Mouse (Mus musculus) natural killer cell, adult 2 months (primary cell): ENCODE measurements around the gene Zdhhc9.

Experiments used
- DNase-seq, 2 experiments: peaks; one replicate each; pipeline ENCODE4 v3.0.0; 2022; ENCODE audit warnings: low spot score in 2 of 2

Gene Zdhhc9

DNA sequence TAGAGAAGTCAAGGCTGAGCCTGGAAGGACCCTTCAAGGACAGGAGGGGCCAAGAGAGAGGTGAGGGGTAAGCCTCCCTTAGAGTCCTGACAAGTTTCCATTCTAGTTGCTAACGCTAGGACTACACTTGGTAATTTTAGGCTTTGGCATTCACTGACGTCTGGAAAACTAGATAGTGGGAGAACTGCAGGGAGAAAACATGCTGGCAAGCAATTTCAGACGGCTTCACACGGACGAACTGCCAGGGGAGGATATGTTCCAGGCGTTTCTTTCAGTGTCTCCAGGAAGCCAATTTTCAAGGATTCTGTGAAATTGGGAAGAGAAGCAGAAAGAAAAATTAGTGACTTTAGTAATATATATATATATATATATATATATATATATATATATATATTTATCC, 26.8 kb downstream of the Zdhhc9 start:
- DNase-seq: no peak

DNA sequence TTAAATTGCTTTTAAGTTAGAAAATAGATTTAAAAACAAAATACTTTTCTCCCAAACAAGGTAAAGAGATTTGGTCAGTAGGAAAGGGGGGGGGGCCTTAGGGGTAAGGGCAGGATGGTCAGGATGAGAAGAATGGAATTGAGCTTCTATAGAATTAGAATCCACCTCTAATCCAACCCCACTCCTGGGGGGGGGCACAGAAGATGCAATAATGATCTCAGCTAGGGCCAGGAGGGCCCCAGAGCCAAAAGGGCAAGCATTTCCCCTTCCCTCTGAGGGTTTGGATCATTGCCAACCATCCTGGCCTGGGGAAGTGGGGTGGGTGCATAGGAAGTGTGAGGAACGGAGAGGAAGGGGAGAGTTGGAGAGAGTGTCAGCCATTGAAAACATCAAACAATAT, 38.3 kb downstream of the Zdhhc9 start:
- no peak for DNase-seq

DNA sequence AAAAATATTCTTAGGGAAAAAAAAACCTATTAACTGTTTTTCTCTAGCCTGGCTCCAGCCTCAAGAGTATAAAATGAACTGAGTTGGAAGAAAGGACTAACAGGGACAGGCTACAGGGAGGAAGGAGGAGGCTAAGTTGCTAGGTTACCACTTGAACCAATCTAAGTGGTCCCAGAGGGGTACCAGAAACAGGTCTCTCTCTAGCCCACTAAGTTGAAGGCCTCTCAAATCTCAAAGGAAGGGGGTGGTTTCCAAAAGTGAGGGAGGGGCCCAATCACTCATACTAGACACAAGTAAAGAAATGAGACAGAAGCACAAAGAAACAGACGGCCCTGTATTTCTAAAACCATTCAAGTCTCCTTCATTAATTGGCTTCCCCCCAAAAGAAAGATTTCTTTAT, 38.8 kb downstream of the Zdhhc9 start:
- no peak for DNase-seq

- DNase-seq: no peak
These were observed 50.3 kb downstream of the Zdhhc9 start for GRCm38 (mm10) chrX:48158229-48158919.

DNA sequence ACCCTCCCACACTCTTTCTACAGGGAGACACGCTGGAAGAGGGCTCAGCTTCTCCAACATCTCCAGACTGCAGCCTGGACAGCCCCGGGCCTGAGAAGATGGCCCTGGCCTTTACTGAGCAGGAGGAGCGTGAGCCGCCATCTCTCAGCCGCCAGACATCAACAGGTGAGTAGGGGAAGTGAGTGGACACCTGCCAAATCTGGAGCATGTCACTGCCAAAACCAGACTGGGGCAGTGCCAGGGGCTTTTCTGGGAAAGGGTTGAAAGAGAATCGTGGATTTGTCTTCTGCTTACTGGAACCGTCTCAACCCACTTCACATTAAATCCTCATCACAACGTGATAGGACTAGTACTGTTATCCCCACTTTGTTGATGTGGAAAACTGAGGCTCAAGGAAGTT, 51.3 kb downstream of the Zdhhc9 start:
- DNase-seq: no peak

DNA sequence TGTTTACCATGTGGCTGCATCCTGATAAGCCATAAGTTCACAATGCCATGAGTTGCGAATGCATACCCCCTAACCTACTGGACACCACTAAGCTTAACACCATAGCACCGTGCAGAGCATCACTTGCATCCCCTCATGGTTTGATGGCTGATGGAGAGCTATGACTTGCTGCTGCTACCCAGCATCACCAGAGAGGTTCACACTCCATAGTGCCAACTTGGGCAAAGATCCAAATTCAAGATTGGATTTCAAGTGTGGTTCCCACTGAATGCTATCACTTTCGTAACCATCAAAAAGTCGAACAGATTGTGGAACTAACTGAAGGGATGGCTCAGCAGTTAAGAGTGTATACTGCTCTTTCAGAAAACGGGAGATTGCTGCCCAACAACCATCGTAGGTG, 53.2 kb downstream of the Zdhhc9 start:
- DNase-seq: no peak

DNA sequence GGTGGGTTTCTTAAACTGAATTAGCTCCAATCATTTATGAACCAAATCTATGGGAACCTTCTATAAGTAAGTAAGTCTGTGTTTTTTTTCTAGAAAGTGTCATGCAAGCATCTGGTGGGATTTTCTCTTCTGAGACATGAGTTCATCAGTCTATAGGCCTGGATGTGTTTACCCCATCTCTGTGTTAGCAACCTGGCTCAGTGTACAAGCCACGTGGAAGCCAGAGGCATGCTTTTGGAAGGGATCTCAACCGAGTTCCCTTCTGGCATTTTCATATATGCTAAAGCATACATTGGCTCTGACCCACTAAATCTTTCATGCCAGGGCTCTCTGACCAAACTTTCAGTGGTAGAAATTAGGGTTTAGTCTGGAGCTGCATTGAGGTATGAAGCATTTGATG, 54.7 kb downstream of the Zdhhc9 start:
- DNase-seq: no peak

- no peak for DNase-seq
These were observed 55.3 kb downstream of the Zdhhc9 start for GRCm38 (mm10) chrX:48153414-48153813.

DNA sequence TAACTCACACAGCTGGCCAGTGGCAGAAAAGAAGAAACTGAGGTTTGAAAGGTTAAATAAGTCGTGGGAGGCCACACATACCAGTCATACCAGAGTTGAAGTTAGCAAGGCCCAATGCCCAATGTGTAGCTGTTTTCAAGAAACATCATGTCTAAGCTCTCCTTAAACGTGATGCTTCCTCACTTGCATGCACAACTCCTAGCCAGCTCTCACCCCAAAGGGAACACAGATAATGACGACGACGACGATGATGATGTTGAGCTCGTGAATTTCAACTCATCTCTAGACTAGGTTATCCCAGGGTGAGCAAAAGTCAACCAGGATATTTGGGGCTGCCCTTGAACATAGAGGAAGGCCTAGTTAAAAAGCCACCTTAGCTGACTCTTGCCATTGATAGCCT, 56.6 kb downstream of the Zdhhc9 start:
- DNase-seq: no peak

- DNase-seq: peak; percentile 57 to 67
These were observed 60.9 kb downstream of the Zdhhc9 start for GRCm38 (mm10) chrX:48147741-48148186.

- no peak for DNase-seq
These were observed 61.5 kb downstream of the Zdhhc9 start for GRCm38 (mm10) chrX:48147226-48147625.

DNA sequence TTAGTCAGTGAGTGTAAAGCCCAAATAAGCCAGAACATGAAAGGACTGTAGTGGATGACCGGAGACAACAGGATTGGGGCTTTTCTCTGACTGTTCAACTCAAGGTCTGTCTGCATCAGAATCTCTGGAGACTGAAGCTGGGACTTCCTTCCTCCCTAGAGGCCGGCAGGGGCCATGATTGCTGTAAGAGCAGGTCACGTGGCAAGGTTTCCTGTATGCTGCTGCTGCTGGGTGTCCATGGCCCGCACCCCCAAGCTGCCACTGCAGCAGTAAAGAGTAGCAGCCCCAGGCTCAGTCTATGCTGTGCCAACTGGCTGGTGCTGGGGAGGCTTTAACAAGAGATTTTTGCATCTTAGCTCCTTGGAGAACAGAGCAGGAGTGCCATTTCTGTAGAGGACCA, 62.4 kb downstream of the Zdhhc9 start, which contains the start of gene Sash3:
Gene Sash3 (plus strand): TSS at position 175 of the 400 bp plus-strand sequence.
- peak; percentile 67 to 80 for DNase-seq

GRCm38 (mm10) chrX:48143415-48144335, 65.0 kb downstream of the Zdhhc9 start:
- DNase-seq: peak; percentile 59 to 69

DNA sequence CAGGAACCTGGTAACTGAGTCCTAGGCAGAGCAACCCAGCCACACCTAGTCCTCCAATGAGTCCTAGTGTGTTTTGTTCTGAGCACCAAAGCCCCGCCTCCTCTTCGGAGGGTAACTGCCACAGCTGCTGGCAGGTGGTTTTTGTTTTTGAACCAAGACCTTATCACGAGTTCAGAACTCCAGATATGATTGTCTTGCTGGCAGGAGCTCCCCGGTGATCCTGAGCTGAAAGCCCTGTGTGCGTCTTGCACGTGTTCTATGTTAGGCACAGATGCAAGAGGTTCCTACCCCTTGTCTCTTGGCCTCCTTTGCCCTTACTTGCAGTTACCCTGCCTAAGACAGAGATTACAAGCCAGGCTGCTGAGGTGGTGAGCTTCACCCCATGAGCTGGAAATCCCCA, 67.2 kb downstream of the Zdhhc9 start:
- DNase-seq: peak; percentile 50 to 76

GRCm38 (mm10) chrX:48140286-48140877, 68.3 kb downstream of the Zdhhc9 start:
- peak; percentile 48 to 66 for DNase-seq

DNA sequence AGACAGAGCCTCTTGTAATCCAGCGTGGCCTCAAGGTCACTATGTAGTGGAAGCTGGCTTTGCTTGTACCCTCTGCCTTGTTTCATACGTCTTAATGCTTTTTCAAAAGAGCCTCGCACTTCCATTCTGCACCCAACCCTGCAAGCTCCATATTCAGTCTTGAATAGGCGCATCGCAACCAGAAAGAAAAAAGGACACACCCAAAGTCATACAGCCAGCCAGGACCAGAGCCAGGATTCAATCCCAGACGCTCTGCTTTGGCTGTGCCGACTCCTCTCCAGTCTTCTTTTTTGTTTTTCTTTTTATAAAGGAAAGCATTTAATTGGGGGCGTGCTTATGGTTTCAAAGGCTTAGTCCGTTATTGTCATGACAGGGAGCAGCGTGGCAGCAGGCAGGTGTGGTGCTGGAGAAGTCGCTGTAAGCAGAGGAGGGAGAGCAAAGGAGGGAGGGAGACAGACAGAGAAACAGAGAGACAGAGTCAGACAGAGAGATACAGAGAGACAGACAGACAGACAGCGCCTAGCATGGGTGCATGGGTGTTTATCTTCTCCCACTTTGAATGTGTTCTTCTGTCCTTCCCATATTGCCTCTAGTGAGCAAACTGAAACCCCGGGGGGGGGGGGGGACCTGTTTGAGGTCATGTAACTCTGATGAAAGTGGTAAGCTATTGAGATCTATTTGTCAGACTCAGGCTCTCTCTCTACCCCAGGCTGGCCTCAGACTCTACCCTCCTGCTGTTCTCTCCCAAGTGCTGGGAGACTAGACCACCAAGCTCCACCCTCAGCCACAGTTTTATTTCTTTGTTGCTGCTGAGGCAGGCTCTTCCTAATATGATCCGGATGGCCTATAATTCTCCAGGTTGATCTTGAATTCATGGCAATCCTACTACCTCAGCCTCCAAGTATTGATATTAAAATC, 69.1 kb downstream of the Zdhhc9 start:
- DNase-seq: no peak

DNA sequence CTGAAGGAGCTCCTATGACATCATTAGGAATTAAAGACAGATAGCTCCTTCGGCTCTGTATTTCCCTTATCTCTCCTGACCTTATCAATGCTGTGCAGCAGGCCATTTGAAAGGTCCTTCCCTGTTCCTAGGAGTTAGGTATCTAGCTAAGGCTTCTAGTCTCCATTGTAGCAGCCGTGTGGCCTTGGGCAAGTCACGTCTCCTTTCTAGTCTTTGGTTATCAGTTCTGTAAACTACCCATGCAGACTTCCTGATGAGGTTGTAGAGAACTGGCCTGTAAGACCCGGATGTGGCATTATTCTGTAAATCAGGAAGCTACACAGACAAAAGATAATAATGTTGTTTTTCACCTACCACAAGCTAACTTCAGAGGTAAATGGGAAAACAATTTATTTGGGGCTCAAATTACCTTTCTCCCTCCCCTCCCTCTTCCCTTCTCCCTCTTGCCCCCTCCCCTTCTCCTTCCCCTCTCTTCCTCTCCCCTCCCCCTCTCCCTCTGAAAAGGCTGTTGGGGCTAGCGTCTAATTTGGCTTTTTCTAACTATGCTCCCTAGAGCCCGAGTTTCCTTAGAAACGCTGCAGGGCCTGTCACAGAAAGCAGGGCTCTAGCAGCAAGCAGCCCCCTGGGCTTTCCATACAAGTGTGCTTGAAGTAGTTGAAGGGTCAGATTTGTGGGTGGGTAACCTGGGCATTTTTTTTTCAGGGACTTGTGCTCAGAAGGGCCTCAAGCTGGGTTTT, 70.0 kb downstream of the Zdhhc9 start:
- no peak for DNase-seq

DNA sequence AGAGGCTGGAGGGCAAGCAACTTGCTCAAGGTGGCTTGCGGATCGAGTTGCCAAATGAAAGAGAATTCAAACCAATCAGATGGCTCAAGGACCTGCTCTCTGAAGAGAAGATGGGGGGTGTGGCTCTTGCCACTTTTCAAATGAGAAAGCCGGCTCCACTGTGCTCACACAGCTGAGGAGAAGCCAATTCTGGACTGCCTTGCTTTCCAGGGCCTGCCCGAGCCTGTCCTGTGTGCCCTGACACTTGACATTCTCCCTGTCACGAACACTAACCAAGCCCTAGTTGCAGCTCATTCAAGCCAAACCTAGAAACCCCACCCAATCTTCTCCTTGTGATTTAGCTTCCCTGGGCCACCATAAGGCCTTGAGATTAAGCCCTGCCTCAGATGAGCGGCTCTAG, 70.7 kb downstream of the Zdhhc9 start:
- no peak for DNase-seq

DNA sequence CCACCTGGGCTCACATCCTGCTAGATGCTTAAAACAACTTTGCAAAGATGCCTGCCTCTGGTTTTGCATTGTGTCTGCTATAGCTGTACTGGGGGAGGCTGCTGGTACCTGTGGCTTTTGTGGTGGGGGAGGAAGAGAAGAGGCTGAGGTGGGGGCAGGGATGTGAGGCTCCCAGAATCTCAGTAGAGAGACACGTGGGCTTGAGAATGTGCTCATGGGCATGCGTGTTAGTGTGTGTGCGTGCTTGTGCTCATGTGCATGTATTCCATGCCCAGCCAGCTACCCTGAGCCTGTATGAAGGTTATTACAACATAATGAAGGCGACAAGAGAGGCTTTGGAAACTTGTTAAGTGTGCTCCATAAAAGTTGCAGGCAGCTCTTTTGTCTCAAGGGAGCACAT, 71.7 kb downstream of the Zdhhc9 start:
- peak in 1 of 2 experiments; percentile 41 for DNase-seq

DNA sequence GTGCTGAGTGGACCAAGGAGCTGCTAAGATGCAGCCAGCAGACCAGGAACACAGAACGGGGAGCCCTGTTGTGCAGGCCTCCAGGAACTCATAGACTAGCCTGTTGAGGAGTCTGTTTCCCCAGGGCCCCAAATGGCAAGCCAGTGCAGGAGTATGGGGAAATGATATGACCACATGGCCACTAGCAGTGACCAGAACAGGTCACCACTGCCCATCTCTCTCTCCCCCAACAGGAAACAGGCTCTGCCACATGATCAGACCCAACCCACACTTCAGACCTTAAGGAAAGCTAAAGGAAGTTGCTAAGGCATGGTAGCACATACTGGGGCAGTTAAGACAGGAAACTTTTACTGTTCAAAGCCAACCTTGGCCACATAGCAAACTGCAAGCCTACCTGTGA, 79.5 kb downstream of the Zdhhc9 start:
- DNase-seq: no peak
